Mouse (Mus musculus) ES-E14 (cell line): ENCODE data around the gene Parp4. TPM values are rescaled to one million over a fixed set of nuclear protein-coding genes. Genes with fewer than 3 reads are reported as not detected.

Experiments used
- DNase-seq: peaks from one replicate; pipeline ENCODE4 v3.0.0-alpha.2; 2013; ENCODE audit warnings: low read depth, low spot score
- H3K27ac ChIP-seq: 2 replicates; pipeline ENCODE4 v1.5.1; 2012; ENCODE audit warnings: low read depth, mild to moderate bottlenecking, low read length, moderate library complexity, mixed read lengths; ENCODE audit not compliant: poor library complexity, insufficient read depth, severe bottlenecking
- H3K36me3 ChIP-seq: 2 replicates; pipeline ENCODE4 v1.6.1; 2012; ENCODE audit warnings: mild to moderate bottlenecking, low read length, moderate library complexity, mixed read lengths; ENCODE audit not compliant: control insufficient read depth, poor library complexity, insufficient read depth, severe bottlenecking
- H3K4me1 ChIP-seq, 2 experiments: fragments of 150-350 bp in 1 of 2; sonication (generic) in 1 of 2; 2 replicates each; pipeline ENCODE4 v1.6.1; 2012; ENCODE audit warnings: low read length in 2 of 2, mild to moderate bottlenecking in 1 of 2, mixed read lengths in 1 of 2; ENCODE audit not compliant: control insufficient read depth in 2 of 2, insufficient read depth in 2 of 2, poor library complexity in 1 of 2
- H3K4me3 ChIP-seq, 2 experiments: fragments of 150-350 bp in 1 of 2; sonication (generic) in 1 of 2; 2 replicates each; pipeline ENCODE4 v1.5.1; 2012; ENCODE audit warnings: low read length in 2 of 2, low read depth in 1 of 2, mild to moderate bottlenecking in 1 of 2, mixed read lengths in 1 of 2; ENCODE audit not compliant: insufficient read depth in 1 of 2, poor library complexity in 1 of 2, severe bottlenecking in 1 of 2
- H3K9ac ChIP-seq: 2 replicates; pipeline ENCODE4 v1.6.1; 2012; ENCODE audit warnings: low read depth, mild to moderate bottlenecking, low read length, mixed read lengths; ENCODE audit not compliant: poor library complexity, insufficient read depth, severe bottlenecking
- H3K9me3 ChIP-seq: fragments of 150-350 bp; sonication (generic); 2 replicates; pipeline ENCODE4 v1.6.1; 2012; ENCODE audit warnings: low read depth, mild to moderate bottlenecking, low read length; ENCODE audit not compliant: control insufficient read depth, insufficient read depth
- CHD2 ChIP-seq: IDR thresholded peaks from 2 replicates; pipeline ENCODE4 v1.6.1; 2014; ENCODE audit warnings: mild to moderate bottlenecking, low read depth, low read length, inconsistent platforms
- HCFC1 ChIP-seq: IDR thresholded peaks from 2 replicates; pipeline ENCODE4 v1.6.1; 2012; ENCODE audit warnings: low read length, inconsistent platforms, borderline replicate concordance; ENCODE audit not compliant: insufficient read depth
- MAFK ChIP-seq: IDR thresholded peaks from 2 replicates; pipeline ENCODE4 v1.6.1; 2014; ENCODE audit warnings: mild to moderate bottlenecking, low read depth, low read length, inconsistent platforms; ENCODE audit not compliant: insufficient read depth
- ZC3H11A ChIP-seq: IDR thresholded peaks from 2 replicates; pipeline ENCODE4 v1.6.1; 2012; ENCODE audit warnings: low read depth, mild to moderate bottlenecking, inconsistent platforms, low read length, borderline replicate concordance
- ZNF384 ChIP-seq: IDR thresholded peaks from 2 replicates; pipeline ENCODE4 v1.6.1; 2012; ENCODE audit warnings: low read depth, low read length, inconsistent platforms
- in situ Hi-C, 2 experiments: fragments of 600-800 bp; cut with MboI; formaldehyde crosslinking; loops; one replicate each; pipeline ENCODE4 v1.15.1; 2025; ENCODE audit warnings: low sequenced_read_pairs in 2 of 2, inconsistent platforms in 1 of 2; ENCODE audit not compliant: unreplicated experiment in 2 of 2
- total RNA-seq: library from RNA; depleted of rRNA; stranded (reverse); fragments of 300-350 nt; gene quantifications from 2 replicates; pipeline ENCODE4 v1.2.3, GENCODE M21; 2012

Parp4 gene
- total RNA-seq, 1 experiment, result 1.7 TPM

DNA sequence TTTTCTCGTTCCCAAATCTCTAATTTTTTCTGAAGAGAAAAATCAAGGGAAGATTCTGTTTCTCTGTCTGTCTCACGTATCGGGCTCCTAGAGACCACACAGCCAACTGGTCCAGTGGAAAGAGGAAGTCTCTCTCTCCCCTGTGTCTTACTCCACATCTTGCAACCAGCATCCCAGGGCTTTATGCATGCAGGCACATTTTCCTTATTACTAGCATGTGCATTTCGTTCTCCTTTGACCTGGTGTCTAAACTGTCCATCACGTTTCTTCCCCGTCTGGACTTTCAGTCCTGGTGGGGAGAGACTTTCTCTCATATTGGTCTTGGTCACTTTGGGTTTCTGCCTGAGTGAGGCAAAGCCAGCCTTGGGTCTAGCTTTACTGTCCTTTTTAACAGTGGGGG, 22.5 kb upstream of the Parp4 start:
- Histone ChIP-seq H3K4me1 (no peaks in the 10 kb centered on the region), H3K4me3 (no peak overlapping the region), H3K9ac (no peak overlapping the region), H3K27ac (no peak overlapping the region), H3K9me3 (no peaks in the 10 kb centered on the region), H3K36me3 (no peaks in the 10 kb centered on the region; the same call in 1 of the 2 replicates)
- TF ChIP-seq CHD2 (no peak), HCFC1 (no peak), ZC3H11A (no peak), MAFK (no peak), ZNF384 (no peak)
- in situ Hi-C loops, result no loop called here
- DNase-seq, result no peak

- in situ Hi-C loops, result no loop called here
- Histone ChIP-seq H3K4me1 (no peaks in the 10 kb centered on the region), H3K27ac (no peak overlapping the region), H3K9me3 (no peaks in the 10 kb centered on the region), H3K9ac (no peak overlapping the region), H3K4me3 (no peak overlapping the region), H3K36me3 (no peaks in the 10 kb centered on the region; the same call in 1 of the 2 replicates)
- no peak for DNase-seq
- TF ChIP-seq ZNF384, result no peak
- TF ChIP-seq ZC3H11A, result no peak
- no peak for TF ChIP-seq CHD2
- TF ChIP-seq MAFK, result no peak
- TF ChIP-seq HCFC1, result no peak
Measured at GRCm38 (mm10) chr14:56553331-56553730, 22.1 kb upstream of the Parp4 start.

DNA sequence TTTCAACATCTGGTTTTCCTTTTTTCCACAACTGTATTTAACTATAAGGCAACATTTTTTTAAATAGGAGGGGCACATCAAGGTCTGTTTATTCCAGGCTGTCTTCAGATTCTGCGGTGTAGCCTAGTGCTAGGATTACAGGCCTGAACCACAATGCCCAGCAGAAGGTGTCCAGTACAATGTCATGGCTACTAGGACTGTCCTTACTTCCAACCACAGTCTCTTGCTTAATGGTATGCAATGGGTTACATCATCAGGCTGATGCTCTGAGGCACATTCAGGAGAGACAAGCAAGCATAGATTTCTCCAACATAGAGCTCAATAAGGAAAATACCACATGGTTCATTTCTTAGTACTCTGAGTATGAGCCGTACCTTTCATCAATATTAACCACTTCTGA, 20.7 kb upstream of the Parp4 start:
- no peak for DNase-seq
- no peak overlapping the region for H3K9ac ChIP-seq
- in situ Hi-C loops, result no loop called here
- no peaks in the 10 kb centered on the region for H3K4me1 ChIP-seq
- H3K4me3 ChIP-seq, result no peak overlapping the region
- no peak overlapping the region for H3K27ac ChIP-seq
- H3K36me3 ChIP-seq, result no peaks in the 10 kb centered on the region; the same call in 1 of the 2 replicates
- no peaks in the 10 kb centered on the region for H3K9me3 ChIP-seq
- TF ChIP-seq ZC3H11A (no peak), CHD2 (no peak), MAFK (no peak), ZNF384 (no peak), HCFC1 (no peak)

- H3K27ac ChIP-seq, result no peak overlapping the region
- no peak overlapping the region for H3K9ac ChIP-seq
- H3K36me3 ChIP-seq, result peaks cover 4% of the 10 kb centered on the region; the same call in 1 of the 2 replicates
- in situ Hi-C loops, result no loop called here
- no peaks in the 10 kb centered on the region for H3K4me1 ChIP-seq
- no peaks in the 10 kb centered on the region for H3K9me3 ChIP-seq
- TF ChIP-seq HCFC1 (no peak), MAFK (no peak), ZC3H11A (no peak), CHD2 (no peak)
- DNase-seq, result no peak
- H3K4me3 ChIP-seq, result no peak overlapping the region
Measured at GRCm38 (mm10) chr14:56559134-56559533, 16.3 kb upstream of the Parp4 start.

DNA sequence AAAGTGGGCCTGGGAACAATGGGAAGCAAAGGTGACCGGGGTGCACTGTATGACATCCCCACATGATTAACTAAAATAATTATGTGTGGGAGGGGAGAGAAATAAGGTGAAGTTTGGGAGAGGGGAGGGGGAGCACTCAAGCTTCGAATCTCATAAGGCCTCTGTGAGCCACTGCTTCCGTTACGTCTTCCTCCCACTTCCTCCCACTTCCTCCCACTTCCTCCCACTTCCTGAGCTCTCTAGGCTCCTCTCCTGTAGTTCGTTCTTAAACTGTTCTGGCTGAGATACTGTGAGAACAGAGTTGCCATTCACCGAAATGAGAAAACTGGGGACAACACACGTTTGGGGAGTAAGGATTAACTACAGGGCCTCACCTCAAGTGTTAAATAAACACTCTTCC, 7.9 kb upstream of the Parp4 start:
- no peak overlapping the region for H3K4me3 ChIP-seq
- H3K9ac ChIP-seq, result no peak overlapping the region
- H3K9me3 ChIP-seq, result no peaks in the 10 kb centered on the region
- peaks cover 4% of the 10 kb centered on the region; the same call in 1 of the 2 replicates for H3K36me3 ChIP-seq
- 0 out of 4 replicates have a peak, but pooled peaks cover 0 to 5% of the 10 kb centered on the region in 2 experiments for H3K4me1 ChIP-seq
- DNase-seq, result no peak
- in situ Hi-C loops, result no loop called here
- no peak for TF ChIP-seq ZC3H11A
- no peak for TF ChIP-seq CHD2
- no peak for TF ChIP-seq HCFC1
- no peak for TF ChIP-seq ZNF384
- no peak for TF ChIP-seq MAFK
- no peak overlapping the region for H3K27ac ChIP-seq
